Mouse (Mus musculus) forebrain, embryonic 10.5 days (tissue): ENCODE results near the gene Rnf144b. TPM values are rescaled to one million over a fixed set of nuclear protein-coding genes. Genes with fewer than 3 reads are reported as not detected.

Experiments
- DNase-seq: peaks from one replicate; pipeline ENCODE4 v3.0.0-alpha.2; 2017; ENCODE audit warnings: low spot score; ENCODE audit errors: extremely low spot score
- H3K27ac ChIP-seq: fragments of 300-500 bp; sonication (generic); 2 replicates; pipeline ENCODE4 v1.5.1; 2016; ENCODE audit warnings: mild to moderate bottlenecking
- H3K27me3 ChIP-seq: fragments of 300-500 bp; sonication (generic); 2 replicates; pipeline ENCODE4 v1.6.1; 2016; ENCODE audit warnings: mild to moderate bottlenecking; ENCODE audit not compliant: poor library complexity, severe bottlenecking
- H3K36me3 ChIP-seq: fragments of 300-500 bp; sonication (generic); replicated peaks from 2 replicates; pipeline ENCODE4 v1.6.1; 2016; ENCODE audit warnings: mild to moderate bottlenecking, moderate library complexity
- H3K4me1 ChIP-seq: fragments of 300-500 bp; sonication (generic); 2 replicates; pipeline ENCODE4 v1.6.1; 2016
- H3K4me3 ChIP-seq: fragments of 300-500 bp; sonication (generic); 2 replicates; pipeline ENCODE4 v1.5.1; 2016; ENCODE audit warnings: mild to moderate bottlenecking, moderate library complexity
- H3K9me3 ChIP-seq: fragments of 300-500 bp; sonication (generic); 2 replicates; pipeline ENCODE4 v1.6.1; 2016; ENCODE audit warnings: mild to moderate bottlenecking, moderate library complexity
- WGBS: fragments of 180-500 bp; shearing (Covaris S2); methylation state at CpG from one replicate; pipeline ENCODE4 v1.1.7; 2016; 5-methylcytosine and 5-hydroxymethylcytosine counted together
- polyA plus RNA-seq: library from polyadenylated mRNA; unstranded; fragments of >200 nt; fragmentation: Nextera tagmentation; extraction: Ambion mirVana; gene quantifications from 2 replicates; pipeline ENCODE4 v1.2.1, GENCODE M21; 2016

Gene Rnf144b
- polyA plus RNA-seq = 0.59 and 0.66 TPM in 2 replicates

GRCm38 (mm10) chr13:47122537-47123430 is at the start of gene Rnf144b:
Gene Rnf144b (plus strand): TSS chr13:47122656.
- Histone ChIP-seq H3K36me3 (no peaks in the 10 kb centered on the region), H3K4me3 (peak within 1 kb of the TSS; percentile 70), H3K4me1 (peaks cover 27% of the 10 kb centered on the region), H3K9me3 (no peaks in the 10 kb centered on the region), H3K27me3 (peaks cover 56% of the 10 kb centered on the region), H3K27ac (no peak within 1 kb of the TSS)
- 2% methylated on average over 55 of the region's 55 CpGs for WGBS
- DNase-seq = peak; percentile 33

- 87% methylated on average over 5 of the region's 5 CpGs for WGBS
Measured at GRCm38 (mm10) chr13:47076156-47076555, 46.3 kb upstream of the Rnf144b start.

GRCm38 (mm10) chr13:47077367-47077766 is 45.1 kb upstream of the Rnf144b start:
- no peaks in the 10 kb centered on the region for H3K27me3 ChIP-seq
- H3K27ac ChIP-seq = no peak overlapping the region
- no peaks in the 10 kb centered on the region for H3K9me3 ChIP-seq
- DNase-seq = peak; percentile 3
- no peaks in the 10 kb centered on the region for H3K4me1 ChIP-seq
- peaks cover 77% of the 10 kb centered on the region for H3K36me3 ChIP-seq
- H3K4me3 ChIP-seq = no peak overlapping the region

More at GRCm38 (mm10) chr13:47076156-47076555, 46.3 kb upstream of the Rnf144b start:
- no peak overlapping the region for H3K4me3 ChIP-seq
- peaks cover 72% of the 10 kb centered on the region for H3K36me3 ChIP-seq
- H3K9me3 ChIP-seq = no peaks in the 10 kb centered on the region
- no peak overlapping the region for H3K27ac ChIP-seq
- DNase-seq = peak; percentile 9
- H3K27me3 ChIP-seq = no peaks in the 10 kb centered on the region
- no peaks in the 10 kb centered on the region for H3K4me1 ChIP-seq

- Histone ChIP-seq H3K27ac (no peak overlapping the region), H3K4me3 (no peak overlapping the region), H3K27me3 (no peaks in the 10 kb centered on the region), H3K4me1 (no peaks in the 10 kb centered on the region), H3K36me3 (peaks cover 82% of the 10 kb centered on the region), H3K9me3 (no peaks in the 10 kb centered on the region)
- 77% methylated on average over 5 of the region's 5 CpGs for WGBS
- DNase-seq = peak; percentile 11
Measured at GRCm38 (mm10) chr13:47078799-47079198, 43.7 kb upstream of the Rnf144b start.

- no peak overlapping the region for H3K27ac ChIP-seq
- peak; percentile 13 for DNase-seq
- no peaks in the 10 kb centered on the region for H3K9me3 ChIP-seq
- H3K27me3 ChIP-seq = no peaks in the 10 kb centered on the region
- H3K4me3 ChIP-seq = no peak overlapping the region
- peaks cover 88% of the 10 kb centered on the region for H3K36me3 ChIP-seq
- H3K4me1 ChIP-seq = no peaks in the 10 kb centered on the region
- WGBS = 88% methylated on average over 4 of the region's 4 CpGs
Measured at GRCm38 (mm10) chr13:47080905-47081505, 41.5 kb upstream of the Rnf144b start.

GRCm38 (mm10) chr13:47088433-47088832 is 34.0 kb upstream of the Rnf144b start:
- no peaks in the 10 kb centered on the region for H3K4me1 ChIP-seq
- H3K27ac ChIP-seq = no peak overlapping the region
- 98% methylated on average over 1 of the region's 1 CpGs for WGBS
- no peaks in the 10 kb centered on the region for H3K9me3 ChIP-seq
- DNase-seq = no peak
- no peaks in the 10 kb centered on the region for H3K27me3 ChIP-seq
- no peak overlapping the region for H3K4me3 ChIP-seq
- H3K36me3 ChIP-seq = peaks cover 98% of the 10 kb centered on the region

GRCm38 (mm10) chr13:47089271-47089670 is 33.2 kb upstream of the Rnf144b start:
- WGBS = 89% methylated on average over 2 of the region's 2 CpGs
- Histone ChIP-seq H3K9me3 (no peaks in the 10 kb centered on the region), H3K36me3 (peaks cover 98% of the 10 kb centered on the region), H3K27me3 (no peaks in the 10 kb centered on the region), H3K27ac (no peak overlapping the region), H3K4me1 (no peaks in the 10 kb centered on the region), H3K4me3 (no peak overlapping the region)
- no peak for DNase-seq

- H3K9me3 ChIP-seq = no peaks in the 10 kb centered on the region
- H3K4me1 ChIP-seq = no peaks in the 10 kb centered on the region
- 87% methylated on average over 2 of the region's 2 CpGs for WGBS
- no peak overlapping the region for H3K27ac ChIP-seq
- no peaks in the 10 kb centered on the region for H3K27me3 ChIP-seq
- no peak overlapping the region for H3K4me3 ChIP-seq
- no peak for DNase-seq
- peaks cover 100% of the 10 kb centered on the region for H3K36me3 ChIP-seq
Measured at GRCm38 (mm10) chr13:47093791-47094190, 28.7 kb upstream of the Rnf144b start.

GRCm38 (mm10) chr13:47096591-47096990 is 25.9 kb upstream of the Rnf144b start:
- Histone ChIP-seq H3K27ac (no peak overlapping the region), H3K36me3 (peaks cover 100% of the 10 kb centered on the region), H3K4me3 (no peak overlapping the region), H3K9me3 (no peaks in the 10 kb centered on the region), H3K27me3 (no peaks in the 10 kb centered on the region), H3K4me1 (no peaks in the 10 kb centered on the region)
- WGBS = 89% methylated on average over 2 of the region's 2 CpGs
- DNase-seq = no peak

GRCm38 (mm10) chr13:47099265-47099664 is 23.2 kb upstream of the Rnf144b start:
- Histone ChIP-seq H3K27me3 (no peaks in the 10 kb centered on the region), H3K4me1 (peaks cover 16% of the 10 kb centered on the region), H3K27ac (no peak overlapping the region), H3K9me3 (no peaks in the 10 kb centered on the region), H3K36me3 (peaks cover 97% of the 10 kb centered on the region), H3K4me3 (no peak overlapping the region)
- 87% methylated on average over 7 of the region's 7 CpGs for WGBS
- no peak for DNase-seq

- Histone ChIP-seq H3K9me3 (no peaks in the 10 kb centered on the region), H3K4me3 (no peak overlapping the region), H3K4me1 (peaks cover 19% of the 10 kb centered on the region), H3K27me3 (no peaks in the 10 kb centered on the region), H3K27ac (no peak overlapping the region), H3K36me3 (peaks cover 84% of the 10 kb centered on the region)
- WGBS = 90% methylated on average over 2 of the region's 2 CpGs
- no peak for DNase-seq
Measured at GRCm38 (mm10) chr13:47100587-47100986, 21.9 kb upstream of the Rnf144b start.

GRCm38 (mm10) chr13:47104146-47104545 is 18.3 kb upstream of the Rnf144b start:
- DNase-seq = no peak
- Histone ChIP-seq H3K4me3 (peak overlapping the region; percentile 99), H3K9me3 (no peaks in the 10 kb centered on the region), H3K27ac (peak overlapping the region; percentile 100; the same call in 1 of the 2 replicates), H3K36me3 (peaks cover 49% of the 10 kb centered on the region), H3K4me1 (peaks cover 30% of the 10 kb centered on the region), H3K27me3 (no peaks in the 10 kb centered on the region)
- 14% methylated on average over 2 of the region's 2 CpGs for WGBS
